Mouse (Mus musculus) neural tube, embryonic 13.5 days (tissue): ENCODE measurements at regions not wholly inside any gene's neighbourhood (a gene's known extent, or its start where the extent isn't known, plus 50 kb on each side); places are given as distances from the start of the nearest gene placed in this dataset.

ENCODE experiments used
- ATAC-seq: fragments of 200-750 bp; cut with Nextera tagmentation; 2 replicates; pipeline ENCODE4 v1.8.0; 2017; ENCODE audit warnings: low read depth, mild to moderate bottlenecking, moderate TSS enrichment, moderate library complexity
- H3K27ac ChIP-seq: fragments of 300-500 bp; sonication (generic); replicated peaks from 2 replicates; pipeline ENCODE4 v1.5.1; 2015; ENCODE audit warnings: moderate library complexity, mild to moderate bottlenecking, inconsistent platforms
- H3K27me3 ChIP-seq: fragments of 300-500 bp; sonication (generic); 2 replicates; pipeline ENCODE4 v1.6.1; 2015; ENCODE audit warnings: mild to moderate bottlenecking, inconsistent platforms
- H3K36me3 ChIP-seq: fragments of 300-500 bp; sonication (generic); 2 replicates; pipeline ENCODE4 v1.6.1; 2015; ENCODE audit warnings: mild to moderate bottlenecking, inconsistent platforms
- H3K4me1 ChIP-seq: fragments of 300-500 bp; sonication (generic); replicated peaks from 2 replicates; pipeline ENCODE4 v1.6.1; 2015; ENCODE audit warnings: inconsistent platforms
- H3K4me2 ChIP-seq: fragments of 300-500 bp; sonication (generic); 2 replicates; pipeline ENCODE4 v1.6.1; 2015; ENCODE audit warnings: inconsistent platforms, mild to moderate bottlenecking, moderate library complexity
- H3K4me3 ChIP-seq: fragments of 300-500 bp; sonication (generic); 2 replicates; pipeline ENCODE4 v1.5.1; 2015; ENCODE audit warnings: mild to moderate bottlenecking, inconsistent platforms
- H3K9ac ChIP-seq: fragments of 300-500 bp; sonication (generic); 2 replicates; pipeline ENCODE4 v1.6.1; 2015; ENCODE audit warnings: moderate library complexity, mild to moderate bottlenecking, inconsistent platforms
- H3K9me3 ChIP-seq: fragments of 300-500 bp; sonication (generic); 2 replicates; pipeline ENCODE4 v1.6.1; 2016; ENCODE audit warnings: inconsistent platforms
- WGBS: fragments of 180-500 bp; shearing (Covaris S2); methylation state at CpG from one replicate; pipeline ENCODE4 v1.1.7; 2015; 5-methylcytosine and 5-hydroxymethylcytosine counted together
- microRNA counts: library from miRNA; unstranded; fragments of <30 nt; microRNA quantifications from one replicate; lab custom pipeline; 2016
- microRNA-seq: library from miRNA; unstranded; fragments of <30 nt; microRNA quantifications from one replicate; pipeline ENCODE4, GENCODE M21; 2016

DNA sequence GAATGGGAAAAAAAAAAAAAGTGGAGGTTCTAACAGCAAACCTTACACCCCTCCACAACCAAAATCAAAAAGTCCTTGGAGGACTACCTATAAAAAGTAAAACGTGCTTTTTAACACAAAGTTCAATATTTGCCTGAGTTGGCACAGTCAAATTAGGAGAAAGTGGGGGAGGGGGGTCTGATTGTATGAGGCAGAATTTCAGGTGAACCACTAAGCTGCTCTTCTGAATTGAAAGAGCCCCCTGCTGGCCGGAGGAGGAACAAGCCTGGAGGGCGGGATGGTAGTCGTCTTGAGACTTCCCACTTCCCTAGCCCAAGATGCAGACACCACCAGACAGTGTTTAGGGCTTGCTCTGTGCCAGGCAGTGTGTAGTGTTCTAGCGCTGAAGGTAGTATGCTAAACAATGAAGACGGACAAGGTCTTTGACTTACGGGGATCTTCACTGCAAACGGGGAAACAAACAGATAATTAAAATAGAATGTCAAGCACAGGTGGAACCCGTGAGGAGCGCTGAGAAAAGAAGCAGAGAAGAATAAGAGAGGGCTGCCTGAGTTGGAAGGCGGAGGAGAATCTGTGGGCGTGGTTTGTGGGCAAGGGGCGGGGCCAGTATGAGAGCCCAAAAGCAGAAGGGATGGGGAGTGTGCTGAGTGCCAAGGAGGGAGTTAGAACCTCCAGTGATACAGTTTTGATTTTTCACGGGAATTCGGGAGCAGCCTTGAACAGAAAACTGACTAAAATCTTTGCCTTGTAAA is 69.8 kb upstream of the Nfe2l3 start:
- Histone ChIP-seq H3K9ac (no peak overlapping the region), H3K9me3 (no peaks in the 10 kb centered on the region), H3K36me3 (no peaks in the 10 kb centered on the region), H3K4me3 (peak overlapping the region; percentile 16; the same call in 1 of the 2 replicates), H3K27me3 (no peaks in the 10 kb centered on the region), H3K27ac (no peak overlapping the region), H3K4me2 (peak overlapping the region; percentile 46), H3K4me1 (peaks cover 24% of the 10 kb centered on the region)
- peak; percentile 44; the same call in 1 of the 2 replicates for ATAC-seq
- WGBS = 5% methylated on average over 15 of the region's 15 CpGs

DNA sequence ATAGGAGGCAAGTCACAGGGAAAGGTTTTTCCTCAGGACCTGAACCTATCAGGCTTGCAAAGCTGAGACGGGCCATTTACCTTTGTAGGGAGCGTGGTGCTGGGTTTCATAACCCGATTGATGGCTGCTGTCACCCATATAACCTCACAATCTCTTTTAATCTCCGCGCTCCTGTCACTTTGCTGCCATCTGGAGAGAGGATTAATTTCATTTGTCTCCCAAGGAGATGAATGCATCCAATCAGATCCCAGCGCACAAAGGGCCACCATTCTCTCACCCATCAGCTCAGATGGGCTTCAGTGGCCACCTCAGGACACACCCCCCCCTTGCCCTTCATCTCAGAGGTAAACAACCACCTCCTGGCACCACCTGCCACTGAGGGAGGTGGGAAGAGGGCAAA is 67.7 kb upstream of the Nfe2l3 start:
- Histone ChIP-seq H3K9ac (no peak overlapping the region), H3K4me3 (no peak overlapping the region), H3K9me3 (no peaks in the 10 kb centered on the region), H3K36me3 (no peaks in the 10 kb centered on the region), H3K4me1 (peaks cover 24% of the 10 kb centered on the region), H3K4me2 (no peak overlapping the region), H3K27me3 (no peaks in the 10 kb centered on the region), H3K27ac (0 out of 2 replicates have a peak overlapping the region, but pooled peaks have one; percentile 9)
- no peak for ATAC-seq
- 50% methylated on average over 6 of the region's 6 CpGs for WGBS

DNA sequence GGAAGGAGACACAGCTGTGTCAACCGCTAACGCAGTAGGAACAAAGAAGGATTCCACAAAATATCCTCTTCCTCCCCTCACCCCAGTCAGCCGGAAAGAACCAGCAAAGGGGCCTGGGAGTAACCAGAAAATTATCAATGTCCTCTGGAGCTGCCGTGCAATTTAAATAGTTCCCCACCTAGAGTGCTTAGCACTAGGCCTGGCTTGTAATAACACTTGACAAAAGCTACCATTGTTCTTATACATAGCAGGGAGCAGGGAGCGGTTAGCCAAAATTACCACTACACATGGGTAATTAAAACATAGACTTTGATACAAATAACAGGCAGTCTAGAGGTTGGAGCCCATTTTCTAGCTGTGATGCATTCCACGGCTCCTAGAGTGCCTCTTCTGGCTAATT is 62.7 kb upstream of the Nfe2l3 start:
- Histone ChIP-seq H3K9me3 (no peaks in the 10 kb centered on the region), H3K4me1 (peaks cover 24% of the 10 kb centered on the region), H3K27me3 (no peaks in the 10 kb centered on the region), H3K4me3 (no peak overlapping the region), H3K36me3 (no peaks in the 10 kb centered on the region), H3K9ac (no peak overlapping the region), H3K27ac (no peak overlapping the region), H3K4me2 (no peak overlapping the region)
- WGBS = 31% methylated on average over 6 of the region's 6 CpGs
- ATAC-seq = no peak

DNA sequence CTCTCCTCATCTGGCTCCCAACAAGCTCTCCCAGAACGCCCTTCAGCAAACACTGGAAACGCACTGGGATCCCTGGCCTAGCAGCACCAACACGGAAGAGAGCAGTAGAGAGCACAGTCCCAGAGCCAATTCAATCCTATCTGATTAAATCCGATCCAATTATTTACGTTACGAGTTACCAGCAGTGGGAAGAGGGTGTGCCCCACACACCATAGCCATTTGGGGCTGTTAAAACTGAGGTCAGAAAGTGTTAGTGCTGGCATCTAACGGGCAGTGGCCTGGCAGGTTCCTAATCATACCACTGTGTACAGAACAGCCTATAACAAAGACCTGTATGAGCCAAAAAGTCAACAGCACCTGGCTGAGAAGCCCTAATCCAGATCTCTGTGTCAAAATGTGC is 60.1 kb upstream of the Nfe2l3 start:
- Histone ChIP-seq H3K9me3 (no peaks in the 10 kb centered on the region), H3K27ac (peak overlapping the region; percentile 35), H3K4me3 (no peak overlapping the region), H3K4me2 (no peak overlapping the region), H3K4me1 (peaks cover 20% of the 10 kb centered on the region), H3K9ac (no peak overlapping the region), H3K27me3 (no peaks in the 10 kb centered on the region), H3K36me3 (no peaks in the 10 kb centered on the region)
- ATAC-seq = no peak
- 67% methylated on average over 7 of the region's 7 CpGs for WGBS

DNA sequence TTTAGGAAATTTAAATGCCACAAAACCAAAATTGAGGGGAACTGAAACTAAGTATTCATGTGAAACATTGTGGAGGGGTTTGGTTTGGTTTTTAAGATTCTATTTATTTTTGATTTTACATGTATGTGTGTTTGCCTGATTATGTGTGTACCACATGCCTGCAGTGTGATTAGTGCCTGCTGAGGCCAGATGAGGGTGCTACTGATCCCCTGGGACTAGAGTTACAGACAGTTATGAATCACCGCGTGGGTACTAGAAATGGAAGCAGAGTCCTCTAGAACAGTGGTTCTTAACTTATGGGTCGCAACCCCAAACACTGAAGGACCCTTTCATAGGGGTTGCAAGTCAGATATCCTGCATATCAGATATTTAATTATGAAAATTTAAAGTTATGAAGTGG is 54.0 kb upstream of the Nfe2l3 start:
- Histone ChIP-seq H3K4me1 (peaks cover 12% of the 10 kb centered on the region), H3K36me3 (no peaks in the 10 kb centered on the region), H3K4me3 (no peak overlapping the region), H3K27me3 (no peaks in the 10 kb centered on the region), H3K27ac (peak overlapping the region; percentile 96; the same call in 1 of the 2 replicates), H3K9me3 (no peaks in the 10 kb centered on the region), H3K4me2 (no peak overlapping the region), H3K9ac (no peak overlapping the region)
- ATAC-seq = no peak
- 78% methylated on average over 3 of the region's 3 CpGs for WGBS

DNA sequence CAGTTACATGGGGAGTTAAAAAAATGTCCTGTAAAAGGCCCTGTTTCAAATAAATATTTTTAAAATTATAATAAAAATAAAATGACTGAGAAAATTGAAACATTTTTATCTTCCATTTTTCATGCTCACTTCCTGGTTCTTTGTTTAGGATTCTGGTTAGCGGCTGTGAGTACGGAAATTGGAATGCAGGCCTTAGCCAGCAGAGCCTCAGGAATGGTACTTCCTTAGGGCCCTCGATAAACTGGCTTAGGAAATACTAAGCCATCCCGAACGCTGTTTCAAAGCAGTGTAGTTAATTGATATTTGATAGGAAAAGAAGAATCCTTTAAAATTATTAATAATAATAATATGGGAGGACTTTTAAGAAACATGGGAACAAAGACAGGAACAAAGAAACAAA is 53.4 kb upstream of the Nfe2l3 start:
- WGBS = 13% methylated on average over 5 of the region's 5 CpGs
- no peaks in the 10 kb centered on the region for H3K27me3 ChIP-seq
- H3K4me2 ChIP-seq = peak overlapping the region; percentile 58
- peak overlapping the region; percentile 96 for H3K27ac ChIP-seq
- H3K4me3 ChIP-seq = peak overlapping the region; percentile 40
- H3K4me1 ChIP-seq = peaks cover 17% of the 10 kb centered on the region
- no peaks in the 10 kb centered on the region for H3K36me3 ChIP-seq
- ATAC-seq = 0 out of 2 replicates have a peak, but pooled peaks have one; percentile 47
- no peaks in the 10 kb centered on the region for H3K9me3 ChIP-seq
- peak overlapping the region; percentile 83 for H3K9ac ChIP-seq

DNA sequence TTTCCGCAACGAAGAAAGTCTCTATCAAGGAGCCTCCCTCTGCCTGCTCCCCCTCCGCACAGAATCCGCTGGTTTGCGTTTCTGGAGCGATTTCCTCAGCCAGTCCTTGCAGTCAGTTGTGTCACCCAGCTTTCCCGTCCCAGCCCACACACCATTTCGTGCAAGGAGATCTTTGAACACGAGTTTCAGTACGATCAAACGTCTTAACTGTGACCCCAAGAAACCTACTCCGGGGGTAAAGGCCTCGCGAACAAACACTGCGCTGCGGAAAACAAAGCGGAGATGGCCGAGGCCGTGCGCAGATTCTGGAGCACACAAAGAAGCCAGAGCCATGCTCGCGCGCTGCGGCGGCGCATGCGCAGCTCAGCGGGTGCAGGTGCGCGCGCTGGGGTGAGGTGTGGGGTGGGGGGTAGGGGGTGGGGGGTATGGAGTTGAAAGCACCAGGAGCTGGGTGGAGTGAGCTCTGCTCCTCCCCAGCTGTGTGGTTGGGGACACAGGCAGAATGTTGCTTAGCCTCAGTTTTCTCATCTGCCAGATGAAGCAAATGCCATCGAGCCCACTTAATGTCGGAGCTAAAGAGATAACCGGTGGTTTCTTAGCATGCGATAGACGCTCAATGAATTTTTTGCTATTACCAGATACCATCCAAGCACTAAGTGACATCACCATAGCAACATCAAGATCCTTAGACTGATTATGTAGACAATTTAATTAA is 52.8 kb upstream of the Nfe2l3 start:
- Histone ChIP-seq H3K9me3 (no peaks in the 10 kb centered on the region), H3K27ac (peak overlapping the region; percentile 96), H3K4me3 (peak overlapping the region; percentile 40), H3K4me1 (peaks cover 17% of the 10 kb centered on the region), H3K27me3 (no peaks in the 10 kb centered on the region), H3K9ac (peak overlapping the region; percentile 83), H3K36me3 (no peaks in the 10 kb centered on the region), H3K4me2 (peak overlapping the region; percentile 58)
- ATAC-seq = peak; percentile 76
- WGBS = 5% methylated on average over 36 of the region's 36 CpGs

DNA sequence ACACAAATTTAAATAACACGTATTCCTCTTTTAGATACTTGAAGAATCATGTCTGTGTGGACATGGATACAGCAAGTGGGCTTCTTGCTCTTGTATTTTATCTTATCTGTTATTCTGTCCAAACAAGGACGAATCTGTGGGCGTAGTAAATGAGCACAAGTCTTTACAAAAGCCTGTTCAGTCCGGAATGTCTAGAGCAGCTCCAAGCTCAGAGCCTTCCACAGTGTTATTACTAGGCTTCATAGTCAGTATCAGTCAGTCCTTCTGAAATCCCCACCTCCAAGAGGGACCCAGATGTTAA is 52.2 kb upstream of the Nfe2l3 start:
- H3K36me3 ChIP-seq = no peaks in the 10 kb centered on the region
- no peaks in the 10 kb centered on the region for H3K9me3 ChIP-seq
- H3K4me1 ChIP-seq = peaks cover 17% of the 10 kb centered on the region
- peak overlapping the region; percentile 96 for H3K27ac ChIP-seq
- WGBS = 80% methylated on average over 4 of the region's 4 CpGs
- H3K27me3 ChIP-seq = no peaks in the 10 kb centered on the region
- H3K4me3 ChIP-seq = no peak overlapping the region
- ATAC-seq = no peak
- H3K9ac ChIP-seq = peak overlapping the region; percentile 83; the same call in 1 of the 2 replicates
- peak overlapping the region; percentile 58; the same call in 1 of the 2 replicates for H3K4me2 ChIP-seq

DNA sequence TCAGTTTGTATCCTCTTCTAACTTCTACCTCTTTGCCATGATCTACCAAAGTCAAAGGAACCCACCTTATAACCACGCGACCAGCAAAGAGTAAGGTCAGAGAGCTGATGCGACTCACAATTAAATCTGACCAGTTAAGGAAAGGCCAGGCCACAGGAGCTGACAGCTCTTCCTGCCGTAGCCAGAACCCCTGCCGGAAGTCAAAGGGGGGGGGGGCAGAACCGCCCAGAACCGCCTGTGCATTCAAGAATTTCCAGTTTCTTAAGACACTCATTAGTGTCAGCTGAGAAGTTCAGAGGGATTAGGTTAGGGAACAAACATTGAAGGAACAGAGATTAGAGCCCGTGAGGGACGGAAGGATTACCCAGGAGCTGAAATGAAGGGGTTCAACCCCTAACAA is 51.0 kb upstream of the Nfe2l3 start:
- no peak overlapping the region for H3K4me2 ChIP-seq
- H3K9ac ChIP-seq = no peak overlapping the region
- H3K27me3 ChIP-seq = no peaks in the 10 kb centered on the region
- no peak for ATAC-seq
- no peak overlapping the region for H3K4me3 ChIP-seq
- no peak overlapping the region for H3K27ac ChIP-seq
- no peaks in the 10 kb centered on the region for H3K9me3 ChIP-seq
- H3K36me3 ChIP-seq = no peaks in the 10 kb centered on the region
- whole genome bisulfite sequencing = 65% methylated on average over 9 of the region's 9 CpGs
- H3K4me1 ChIP-seq = peaks cover 17% of the 10 kb centered on the region

MicroRNA genes in the stretch of these regions (microRNA counts, 519-probe panel; counts per million panel counts)
- microRNA mmu-miR-148a (lab: Ali Mortazavi, UCI) = 4,678 counts per million, percentile 79 among the panel's probes with 10 or more counts

Small RNA genes lying in the stretch of these regions (microRNA-seq; reads per million reads assigned to microRNA genes)
- 122 reads per million, percentile 58 among the genes with 10 or more reads in this experiment for gene Mir148a
